Mouse (Mus musculus) frontal cortex, postnatal 14 days (tissue): Measurements from ENCODE around the gene Slc16a11.
"Not testable (repeated sequence)": the region's sequence is repeated elsewhere in the genome, so short reads cannot be mapped to it uniquely, and the experiment has no call there.

Source experiments
- DNase-seq, 2 experiments: peaks; one replicate each; pipeline ENCODE4 v3.0.0; 2022; ENCODE audit warnings: low spot score in 2 of 2

The Slc16a11 gene

GRCm38 (mm10) chr11:70212423-70212822, at the start of gene Slc16a11:
Gene Slc16a11 (plus strand): TSS chr11:70212752.
- DNase-seq, result no peak

DNA sequence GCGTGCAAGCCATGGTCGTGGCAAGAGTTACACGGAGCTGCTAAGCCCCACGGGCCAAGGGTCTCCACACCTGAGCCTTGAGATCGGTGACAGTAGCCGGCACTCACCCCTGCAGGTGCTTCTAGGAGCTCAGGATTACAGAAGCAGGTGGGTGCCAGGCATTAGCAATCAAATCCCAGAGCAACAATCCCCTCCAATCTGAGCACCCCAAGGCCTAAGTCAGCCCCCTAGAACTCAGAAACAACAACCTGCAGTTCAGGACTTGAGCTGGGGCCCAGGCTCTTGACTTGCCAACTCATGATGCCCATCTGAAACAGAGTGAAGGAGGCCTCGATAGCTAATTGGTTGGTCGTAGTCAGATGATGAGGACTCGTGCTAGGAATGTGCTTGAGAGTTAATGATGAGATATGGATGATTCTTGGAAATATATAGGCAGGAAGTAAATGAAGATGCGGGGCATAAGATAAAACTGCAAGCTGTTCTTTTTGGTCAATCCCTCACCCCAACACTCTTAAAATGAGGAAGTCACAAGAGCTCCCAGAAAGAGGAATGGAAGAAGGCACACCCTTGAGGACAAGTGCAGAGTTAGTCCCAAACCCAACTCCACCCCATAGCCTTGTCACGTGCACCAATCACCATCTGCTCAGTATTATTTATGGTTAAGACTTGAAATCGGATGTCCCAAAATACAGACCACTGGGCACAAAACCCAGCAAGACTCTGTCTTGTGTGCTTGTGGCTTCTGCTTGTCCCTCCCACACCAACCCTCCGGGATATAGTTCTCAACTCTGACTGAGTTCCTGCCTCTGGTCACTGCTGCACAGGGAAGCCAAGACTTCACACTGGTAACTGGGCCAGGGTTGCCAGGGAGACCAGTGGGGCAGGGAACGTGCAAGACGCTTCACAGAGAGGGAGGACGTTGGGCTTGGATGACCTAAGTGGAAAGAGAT, 46.3 kb upstream of the Slc16a11 start:
- no peak for DNase-seq

DNA sequence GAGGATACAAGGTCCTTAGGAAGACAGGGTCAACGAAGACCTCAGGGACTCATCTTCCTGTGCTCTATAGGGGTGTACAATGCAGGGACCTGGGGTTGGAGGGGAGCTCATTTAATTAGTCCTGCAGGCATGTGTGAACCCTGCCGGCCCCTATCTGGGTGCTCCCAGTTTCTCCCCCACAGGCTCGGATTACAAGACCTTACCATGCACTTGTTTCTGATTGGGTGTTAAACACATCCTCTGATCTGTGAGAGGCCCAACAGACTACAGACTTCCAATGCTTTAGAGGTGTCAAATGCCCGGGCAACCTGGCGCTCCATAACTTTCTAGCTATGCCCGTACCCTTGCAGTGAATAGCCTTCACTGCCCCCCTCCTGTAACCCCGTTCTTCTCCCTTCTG, 44.4 kb upstream of the Slc16a11 start:
- DNase-seq, result no peak

DNA sequence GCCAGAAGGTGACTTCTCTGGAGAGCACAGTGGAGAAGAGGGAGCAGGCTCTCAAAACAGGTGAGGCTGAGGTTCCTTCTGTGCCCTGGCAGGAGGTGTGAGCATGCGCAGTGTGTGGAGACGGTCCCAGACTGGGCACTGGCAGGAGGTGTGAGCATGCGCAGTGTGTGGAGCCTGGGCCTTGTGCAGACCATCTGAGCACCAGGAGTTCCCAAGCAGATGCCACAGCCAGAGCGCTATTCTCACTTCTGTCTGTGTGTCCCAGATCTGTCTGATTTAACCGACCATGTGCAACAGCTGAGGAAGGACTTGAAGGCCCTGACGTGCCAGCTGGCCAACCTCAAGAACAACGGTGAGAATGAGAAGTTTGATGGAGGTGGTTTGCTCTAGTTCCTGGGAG, 43.1 kb upstream of the Slc16a11 start:
- not testable (repeated sequence) for DNase-seq

GRCm38 (mm10) chr11:70170291-70170690, 42.3 kb upstream of the Slc16a11 start:
- DNase-seq, result no peak

- DNase-seq, result no peak
Measured at GRCm38 (mm10) chr11:70171181-70171580, 41.4 kb upstream of the Slc16a11 start.

- no peak for DNase-seq
Measured at GRCm38 (mm10) chr11:70171847-70172246, 40.7 kb upstream of the Slc16a11 start.

GRCm38 (mm10) chr11:70172298-70172697, 40.3 kb upstream of the Slc16a11 start:
- no peak for DNase-seq

DNA sequence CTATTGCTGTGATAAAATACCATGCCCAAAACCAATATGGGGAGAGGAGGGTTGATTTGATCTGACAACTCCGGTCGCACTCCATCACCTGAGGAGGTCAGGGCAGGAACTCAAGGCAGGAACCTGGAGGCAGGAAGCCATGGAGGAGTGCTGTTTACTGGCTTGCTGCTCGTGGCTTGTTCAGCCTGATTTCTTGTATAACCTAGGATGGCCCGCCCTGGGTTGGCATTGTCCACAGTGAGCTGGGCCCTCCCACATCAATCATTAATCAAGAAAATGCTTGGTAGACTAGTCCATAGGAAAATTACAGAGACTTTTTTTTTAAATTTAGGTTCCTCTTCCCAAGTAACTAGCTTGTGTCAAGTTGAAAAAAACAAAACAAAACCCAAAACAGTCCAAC, 38.1 kb upstream of the Slc16a11 start:
- DNase-seq, result no peak

- DNase-seq, result no peak
Measured at GRCm38 (mm10) chr11:70177647-70178046, 34.9 kb upstream of the Slc16a11 start.

GRCm38 (mm10) chr11:70178311-70178710, 34.2 kb upstream of the Slc16a11 start:
- no peak for DNase-seq

DNA sequence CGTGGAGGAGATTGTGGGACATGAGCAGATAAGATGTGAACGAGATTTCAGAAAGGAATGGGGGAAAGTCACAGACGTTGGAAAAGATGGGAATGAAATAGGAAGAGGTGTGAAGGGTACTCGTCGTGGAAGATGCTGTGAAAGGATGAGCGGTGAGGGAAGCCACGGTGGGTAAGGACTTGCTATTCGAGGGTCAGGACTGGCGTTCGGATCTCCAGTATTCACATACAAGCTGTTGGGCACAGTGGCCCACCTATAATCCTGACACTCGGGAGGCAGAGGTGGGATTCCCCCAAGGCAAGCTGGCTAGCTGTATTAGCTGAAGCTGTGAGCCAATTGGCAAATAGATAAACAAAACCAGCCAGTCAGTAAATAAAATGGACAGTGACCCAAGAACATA, 33.8 kb upstream of the Slc16a11 start:
- DNase-seq, result no peak

GRCm38 (mm10) chr11:70179401-70179800, 33.2 kb upstream of the Slc16a11 start:
- DNase-seq, result no peak

- DNase-seq, result no peak
Measured at GRCm38 (mm10) chr11:70180496-70180895, 32.1 kb upstream of the Slc16a11 start.

DNA sequence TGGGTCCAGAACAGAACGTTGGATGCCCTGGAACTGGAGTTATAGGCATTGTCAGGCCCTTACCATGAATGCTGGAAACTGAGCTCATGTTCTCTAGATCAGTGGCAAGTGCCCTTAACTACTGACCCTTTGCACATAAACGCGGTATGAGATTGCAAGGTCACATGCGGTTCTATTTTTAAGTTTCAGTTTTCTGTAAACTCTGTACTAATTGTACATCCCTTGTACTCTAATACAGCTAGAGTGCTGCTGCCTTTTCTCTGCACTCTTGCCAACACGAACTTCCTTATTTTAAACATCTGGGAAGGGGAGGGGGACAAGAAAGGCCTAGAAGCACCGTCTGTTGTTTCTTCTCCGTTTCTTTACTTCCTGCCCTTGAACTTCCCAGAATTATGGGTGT, 27.4 kb upstream of the Slc16a11 start:
- DNase-seq, result no peak

DNA sequence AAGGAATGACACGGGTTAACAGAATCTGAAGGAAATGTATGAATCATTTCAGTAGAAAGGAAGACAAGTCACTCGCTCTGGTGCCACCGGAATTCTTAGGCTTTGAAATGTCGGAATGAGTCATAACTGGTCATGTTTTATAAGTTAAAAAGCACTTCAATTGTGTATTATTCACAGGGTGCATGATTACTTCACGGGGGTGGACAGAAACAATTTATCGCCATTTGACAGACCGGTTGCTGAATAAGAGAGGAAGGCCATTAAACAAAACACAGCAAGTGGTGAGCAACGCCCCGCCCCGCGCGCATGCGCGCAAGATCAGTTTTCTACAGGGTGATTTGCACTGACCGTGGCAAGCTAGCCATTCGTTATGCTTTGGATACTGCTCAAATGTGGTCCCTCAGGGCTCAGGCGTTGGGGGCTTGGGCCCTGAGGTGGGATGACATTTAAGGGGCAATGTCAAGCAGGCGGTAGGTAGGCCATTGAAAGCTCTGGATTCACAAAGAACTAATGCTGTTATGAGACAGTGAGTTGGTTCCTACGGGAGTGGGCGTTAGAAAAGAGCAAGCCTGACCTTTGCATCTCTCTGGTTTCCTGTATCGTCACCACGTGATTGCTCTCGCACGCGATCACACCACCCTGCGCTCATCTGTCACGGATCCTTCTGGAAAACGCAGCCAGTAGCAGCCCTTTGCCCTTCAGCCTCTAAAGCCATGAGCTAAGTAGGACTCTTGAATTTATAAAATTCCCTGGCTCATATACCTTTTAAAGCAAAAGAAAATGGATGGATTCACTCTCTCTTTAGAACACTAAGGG, 23.0 kb upstream of the Slc16a11 start:
- DNase-seq, result no peak

- DNase-seq, result no peak
Measured at GRCm38 (mm10) chr11:70191188-70191587, 21.4 kb upstream of the Slc16a11 start.

GRCm38 (mm10) chr11:70192157-70192556, 20.4 kb upstream of the Slc16a11 start:
- no peak for DNase-seq

- no peak for DNase-seq
Measured at GRCm38 (mm10) chr11:70193354-70194285, 18.9 kb upstream of the Slc16a11 start.

- no peak for DNase-seq
Measured at GRCm38 (mm10) chr11:70198332-70198731, 14.2 kb upstream of the Slc16a11 start.

DNA sequence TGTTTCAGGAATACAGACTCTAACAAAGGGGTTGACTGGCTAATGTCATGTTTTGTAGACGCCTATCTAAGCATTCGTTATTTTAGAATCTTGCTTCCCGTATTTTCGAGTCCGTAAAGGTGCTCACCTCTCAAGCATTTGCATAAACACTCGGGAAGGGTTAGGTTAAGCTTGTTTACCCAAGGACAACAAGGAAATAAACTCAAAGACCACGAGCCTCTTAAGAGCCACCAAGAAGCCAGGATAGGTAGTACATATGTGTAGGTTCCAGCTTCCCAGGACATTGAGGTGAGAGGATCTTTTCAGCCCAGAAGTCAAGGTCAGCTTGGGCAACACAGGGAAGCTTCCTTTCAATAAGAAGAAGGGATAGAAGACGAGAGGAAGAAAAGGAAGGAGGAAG, 13.4 kb upstream of the Slc16a11 start:
- no peak for DNase-seq
